Mouse (Mus musculus) intestine, postnatal 0 days (tissue): ENCODE data around the gene 4931406C07Rik. TPM values are rescaled to one million over a fixed set of nuclear protein-coding genes. Genes with fewer than 3 reads are reported as not detected.
"Not testable (repeated sequence)": the region's sequence is repeated elsewhere in the genome, so short reads cannot be mapped to it uniquely, and the experiment has no call there.

Experiments
- ATAC-seq: fragments of 200-750 bp; cut with Nextera tagmentation; 2 replicates; pipeline ENCODE4 v1.8.0; 2017; ENCODE audit warnings: mild to moderate bottlenecking, moderate TSS enrichment, moderate library complexity
- H3K27ac ChIP-seq: fragments of 300-500 bp; sonication (generic); 2 replicates; pipeline ENCODE4 v1.5.1; 2014; ENCODE audit warnings: mild to moderate bottlenecking, low read depth, low read length, moderate library complexity
- H3K27me3 ChIP-seq: fragments of 300-500 bp; sonication (generic); replicated peaks from 2 replicates; pipeline ENCODE4 v1.6.1; 2014; ENCODE audit warnings: low read length, mixed read lengths; ENCODE audit not compliant: control insufficient read depth, insufficient read depth
- H3K36me3 ChIP-seq: fragments of 300-500 bp; sonication (generic); 2 replicates; pipeline ENCODE4 v1.6.1; 2014; ENCODE audit warnings: mild to moderate bottlenecking, moderate library complexity; ENCODE audit not compliant: control insufficient read depth, insufficient read depth
- H3K4me1 ChIP-seq: fragments of 300-500 bp; sonication (generic); replicated peaks from 2 replicates; pipeline ENCODE4 v1.6.1; 2014; ENCODE audit warnings: antibody characterized with exemption, low read length, mixed read lengths; ENCODE audit not compliant: control insufficient read depth, insufficient read depth
- H3K4me2 ChIP-seq: fragments of 300-500 bp; sonication (generic); replicated peaks from 2 replicates; pipeline ENCODE4 v1.6.1; 2014; ENCODE audit warnings: low read depth, mild to moderate bottlenecking, moderate library complexity
- H3K4me3 ChIP-seq: fragments of 300-500 bp; sonication (generic); 2 replicates; pipeline ENCODE4 v1.5.1; 2014; ENCODE audit warnings: low read depth, low read length
- H3K9ac ChIP-seq: fragments of 300-500 bp; sonication (generic); 2 replicates; pipeline ENCODE4 v1.6.1; 2014; ENCODE audit warnings: mild to moderate bottlenecking, low read depth, low read length
- H3K9me3 ChIP-seq: fragments of 300-500 bp; sonication (generic); 2 replicates; pipeline ENCODE4 v1.6.1; 2016; ENCODE audit warnings: mixed run types; ENCODE audit not compliant: control insufficient read depth
- CTCF ChIP-seq: sonication (generic); IDR thresholded peaks from 2 replicates; pipeline ENCODE4 v1.5.1; 2016; ENCODE audit warnings: low read depth, mild to moderate bottlenecking, control low read depth, antibody characterized with exemption, moderate library complexity
- WGBS: fragments of 180-500 bp; shearing (Covaris S2); extraction: QIAGEN DNeasy Blood & Tissue Kit; methylation state at CpG from one replicate; pipeline ENCODE4 v1.1.7; 2014; 5-methylcytosine and 5-hydroxymethylcytosine counted together
- polyA plus RNA-seq: library from polyadenylated mRNA; unstranded; fragments of >200 nt; fragmentation: Nextera tagmentation; extraction: Ambion mirVana; gene quantifications from 2 replicates; pipeline ENCODE4 v1.2.1, GENCODE M21; 2015

The 4931406C07Rik gene
- 15.4 and 19.1 TPM in 2 replicates for polyA plus RNA-seq

DNA sequence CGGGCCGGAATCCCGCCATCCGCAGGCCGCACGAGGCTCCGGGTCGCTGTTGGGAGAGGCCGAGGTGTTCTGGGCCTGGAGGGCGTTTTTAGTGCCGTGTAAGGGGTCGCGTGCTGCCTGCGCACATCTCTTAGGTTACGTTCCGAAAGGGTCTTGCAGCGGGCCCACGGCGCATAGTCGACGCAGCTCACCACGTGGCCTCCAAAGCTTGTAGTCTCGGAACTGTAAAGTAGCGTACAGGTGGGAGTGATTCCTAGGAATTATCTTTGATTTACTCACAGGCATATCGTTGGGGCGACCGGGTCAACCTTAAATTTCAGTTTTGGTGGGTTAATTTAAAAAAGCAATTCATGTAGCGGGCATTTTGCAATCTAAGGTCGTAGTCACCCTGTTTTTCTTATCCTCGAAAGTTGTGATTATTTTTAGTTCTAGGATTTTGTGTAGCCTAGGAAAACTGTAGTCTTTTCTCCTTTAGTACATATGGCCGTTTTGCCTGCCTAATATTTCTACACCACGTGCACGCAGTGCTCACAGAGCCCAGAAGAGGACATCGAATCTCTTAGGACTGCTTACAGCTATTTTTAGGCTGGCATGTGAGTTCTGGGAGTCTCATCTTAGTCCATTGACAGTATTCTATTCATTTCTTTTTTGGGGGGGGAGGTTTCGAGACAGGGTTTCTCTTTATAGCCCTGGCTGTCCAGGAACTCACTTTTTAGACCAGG lies at the start of gene 4931406C07Rik:
4931406C07Rik (minus strand) TSS at position 51 of the 722 bp plus-strand sequence.
- TF ChIP-seq CTCF: no peak
- Histone ChIP-seq H3K4me2 (peak within 1 kb of the TSS; percentile 82), H3K27ac (peak within 1 kb of the TSS; percentile 81), H3K36me3 (peaks cover 18% of the 10 kb centered on the region), H3K27me3 (no peaks in the 10 kb centered on the region), H3K9ac (peak within 1 kb of the TSS; percentile 80), H3K4me1 (no peaks in the 10 kb centered on the region), H3K4me3 (peak within 1 kb of the TSS; percentile 73), H3K9me3 (no peaks in the 10 kb centered on the region)
- ATAC-seq: peak; percentile 35
- under 1% methylated on average over 35 of the region's 35 CpGs for WGBS

- WGBS: 80% methylated on average over 2 of the region's 2 CpGs
- Histone ChIP-seq H3K36me3 (peaks cover 32% of the 10 kb centered on the region), H3K4me3 (no peak overlapping the region), H3K9ac (no peak overlapping the region), H3K27me3 (no peaks in the 10 kb centered on the region), H3K4me2 (no peak overlapping the region), H3K4me1 (no peaks in the 10 kb centered on the region), H3K27ac (no peak overlapping the region), H3K9me3 (no peaks in the 10 kb centered on the region)
- no peak for ATAC-seq
- TF ChIP-seq CTCF: no peak
These were observed 43.7 kb upstream of the 4931406C07Rik start for GRCm38 (mm10) chr9:15349925-15350324.

DNA sequence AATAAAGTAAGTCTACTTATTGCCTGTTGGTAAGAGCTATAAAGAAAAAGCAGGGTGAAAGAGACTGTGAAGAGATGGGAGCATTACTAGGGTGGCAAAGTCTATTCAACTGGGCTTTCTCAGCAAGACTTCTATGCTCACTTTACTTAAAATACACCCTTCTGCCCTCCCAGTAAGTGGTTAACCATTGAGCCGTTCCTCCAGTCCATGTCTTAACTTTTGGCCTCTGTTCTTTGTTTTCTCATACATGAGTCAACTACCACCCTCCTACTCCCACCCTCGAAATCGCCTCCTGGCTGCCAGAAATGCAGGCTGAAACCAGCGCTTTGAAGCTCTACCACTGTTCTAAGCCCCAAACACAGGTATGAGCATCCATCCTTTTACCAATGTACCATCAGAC lies 31.5 kb upstream of the 4931406C07Rik start:
- no peak overlapping the region for H3K4me3 ChIP-seq
- peaks cover 57% of the 10 kb centered on the region for H3K36me3 ChIP-seq
- no peaks in the 10 kb centered on the region for H3K27me3 ChIP-seq
- H3K9ac ChIP-seq: no peak overlapping the region
- no peaks in the 10 kb centered on the region for H3K9me3 ChIP-seq
- ATAC-seq: no peak
- H3K4me1 ChIP-seq: no peaks in the 10 kb centered on the region
- no peak overlapping the region for H3K27ac ChIP-seq
- WGBS: 89% methylated on average over 4 of the region's 4 CpGs
- TF ChIP-seq CTCF: no peak
- H3K4me2 ChIP-seq: no peak overlapping the region

DNA sequence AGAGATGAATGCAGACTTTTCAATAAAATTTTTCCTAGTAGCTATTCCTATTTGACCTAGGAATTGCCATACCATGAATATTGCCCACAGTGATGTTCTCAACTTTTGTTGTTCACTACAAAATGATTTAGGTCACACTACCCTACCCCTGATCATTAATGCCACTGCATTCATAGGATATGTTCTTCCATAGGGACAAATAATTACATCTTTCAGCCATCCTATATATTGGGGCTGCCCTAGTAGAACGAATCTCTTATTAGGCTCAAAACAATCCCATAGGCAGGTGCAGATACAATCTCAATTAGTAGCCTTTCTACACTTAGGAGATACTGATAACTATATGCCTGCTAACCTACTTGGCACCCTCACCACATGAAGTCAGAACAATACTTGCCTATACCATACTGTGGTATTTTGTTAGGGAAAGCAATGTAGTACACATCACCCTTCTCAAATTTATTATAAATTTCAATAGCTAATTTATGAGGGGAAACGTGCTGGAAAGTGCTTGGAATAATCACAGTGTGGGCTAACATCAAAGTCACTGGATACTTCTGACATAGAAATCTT lies 12.0 kb upstream of the 4931406C07Rik start:
- Histone ChIP-seq H3K4me1 (no peaks in the 10 kb centered on the region), H3K36me3 (peaks cover 44% of the 10 kb centered on the region), H3K27me3 (no peaks in the 10 kb centered on the region), H3K4me3 (no peak overlapping the region), H3K4me2 (no peak overlapping the region), H3K9me3 (no peaks in the 10 kb centered on the region), H3K9ac (no peak overlapping the region), H3K27ac (no peak overlapping the region)
- no peak for ATAC-seq
- no peak for TF ChIP-seq CTCF
- 76% methylated on average over 2 of the region's 2 CpGs for WGBS

DNA sequence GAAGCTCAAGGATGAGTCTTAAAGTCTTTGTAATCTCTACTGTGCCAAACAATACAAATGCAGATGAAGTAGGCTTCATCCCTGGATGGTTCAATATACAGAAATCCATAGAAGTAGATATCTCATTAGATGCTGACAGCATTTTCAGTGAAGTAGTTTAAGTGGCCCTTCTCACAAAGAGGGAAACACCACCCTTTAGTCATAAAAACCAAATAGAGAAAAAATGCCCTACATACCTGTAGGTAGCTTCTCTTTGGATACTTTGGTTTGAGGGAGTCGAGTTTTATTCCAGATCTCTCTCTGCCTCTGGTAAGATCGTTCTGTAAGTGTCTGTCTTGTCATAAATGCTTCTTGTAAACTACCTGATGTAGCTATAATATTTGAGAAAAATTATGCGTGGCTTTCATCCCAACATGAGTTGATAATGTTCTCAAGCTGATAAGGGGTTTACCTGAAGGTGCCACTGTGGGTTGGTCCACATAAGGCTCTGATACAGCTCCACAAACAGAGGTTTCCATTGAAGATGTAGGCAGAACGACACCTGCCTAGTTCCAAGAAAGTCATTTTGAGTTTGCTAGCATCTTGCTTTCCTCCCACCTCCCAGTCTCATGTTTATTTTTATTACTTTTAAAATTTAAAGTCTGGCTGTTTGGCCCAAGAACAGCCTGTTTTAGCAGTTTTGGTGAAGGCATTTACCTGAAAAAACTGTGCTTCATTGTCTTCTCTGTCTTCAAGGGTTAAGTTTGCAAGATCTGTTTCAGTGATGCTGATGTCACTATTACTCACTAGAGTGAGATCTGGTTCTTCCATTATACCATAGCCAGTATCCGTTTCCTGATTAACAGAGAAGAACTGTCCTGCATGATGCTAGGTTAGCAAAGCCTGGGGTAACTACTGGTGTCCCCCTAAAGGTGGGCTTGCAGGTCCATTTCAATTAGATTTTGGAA lies 11.2 kb upstream of the 4931406C07Rik start:
- 53% methylated on average over 5 of the region's 5 CpGs for WGBS
- Histone ChIP-seq H3K27me3 (no peaks in the 10 kb centered on the region), H3K9me3 (no peaks in the 10 kb centered on the region), H3K4me2 (no peak overlapping the region), H3K4me1 (no peaks in the 10 kb centered on the region), H3K9ac (no peak overlapping the region), H3K36me3 (peaks cover 46% of the 10 kb centered on the region), H3K4me3 (no peak overlapping the region), H3K27ac (no peak overlapping the region)
- ATAC-seq: no peak
- no peak for TF ChIP-seq CTCF

DNA sequence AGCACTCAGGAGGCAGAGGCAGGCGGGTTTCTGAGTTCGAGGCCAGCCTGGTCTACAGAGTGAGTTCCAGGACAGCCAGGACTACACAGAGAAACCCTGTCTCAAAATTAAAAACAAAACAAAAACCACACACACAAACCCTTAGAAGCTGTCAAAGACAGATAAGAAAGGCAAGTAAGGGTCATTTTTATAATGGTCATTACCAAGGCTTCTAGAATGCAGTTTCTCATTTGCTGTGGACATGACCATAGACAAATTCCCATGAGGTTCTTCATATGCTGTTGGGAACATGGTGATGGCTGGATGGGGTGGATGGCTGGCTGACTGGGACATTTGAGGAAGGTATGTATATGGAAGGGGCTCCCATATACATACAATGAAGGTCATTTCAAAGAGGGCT lies 10.0 kb upstream of the 4931406C07Rik start:
- H3K4me1 ChIP-seq, H3K27me3 ChIP-seq, H3K4me3 ChIP-seq, H3K9ac ChIP-seq, H3K4me2 ChIP-seq, ATAC-seq, H3K27ac ChIP-seq, H3K9me3 ChIP-seq: not testable (repeated sequence)
- WGBS: no CpG with 5 or more reads among the region's 2 CpGs
- H3K36me3 ChIP-seq: peaks cover 50% of the 10 kb centered on the region
